Mouse (Mus musculus) right cerebral cortex, postnatal 14 days (tissue): ENCODE results near the gene Cyp2w1.
"Not testable (repeated sequence)": the region's sequence is repeated elsewhere in the genome, so short reads cannot be mapped to it uniquely, and the experiment has no call there.

Experiments used
- DNase-seq: peaks from one replicate; pipeline ENCODE4 v3.0.0; 2022

The Cyp2w1 gene

GRCm38 (mm10) chr5:139332590-139333272 lies 19.7 kb upstream of the Cyp2w1 start:
- no peak for DNase-seq

DNA sequence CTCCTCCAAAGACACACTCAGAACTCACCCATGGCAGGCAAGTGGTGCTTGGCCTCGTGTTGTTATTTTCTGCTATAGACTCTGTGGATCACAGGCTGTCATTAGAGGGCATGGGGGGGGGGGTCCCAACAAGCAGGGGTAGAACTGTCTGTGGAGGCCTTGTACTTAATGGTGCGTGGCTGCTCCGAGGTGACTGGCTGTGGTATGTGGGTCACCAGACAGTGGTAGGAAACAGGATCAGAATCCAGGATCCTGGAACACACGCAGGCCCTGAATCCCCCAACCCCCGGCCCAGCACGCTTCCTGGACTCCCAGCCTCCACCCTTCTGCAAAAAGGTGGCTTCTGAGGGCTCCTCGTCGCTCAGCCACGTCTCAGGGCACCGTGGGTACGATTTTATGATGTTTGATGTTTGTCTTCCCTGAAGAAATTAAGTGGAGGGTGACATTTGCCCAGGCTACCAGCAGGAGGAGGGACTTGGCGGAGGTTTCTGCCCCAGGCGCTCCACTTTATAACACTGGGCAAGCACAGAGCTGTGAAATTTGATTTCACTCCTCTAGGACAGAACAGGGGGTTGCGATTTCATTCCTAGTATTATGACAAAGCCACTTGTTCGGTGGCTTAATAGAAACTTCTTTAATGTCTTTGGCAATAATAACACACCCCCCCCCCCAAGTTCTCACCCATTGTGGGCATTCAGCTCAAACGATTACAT lies 19.0 kb upstream of the Cyp2w1 start:
- no peak for DNase-seq

DNA sequence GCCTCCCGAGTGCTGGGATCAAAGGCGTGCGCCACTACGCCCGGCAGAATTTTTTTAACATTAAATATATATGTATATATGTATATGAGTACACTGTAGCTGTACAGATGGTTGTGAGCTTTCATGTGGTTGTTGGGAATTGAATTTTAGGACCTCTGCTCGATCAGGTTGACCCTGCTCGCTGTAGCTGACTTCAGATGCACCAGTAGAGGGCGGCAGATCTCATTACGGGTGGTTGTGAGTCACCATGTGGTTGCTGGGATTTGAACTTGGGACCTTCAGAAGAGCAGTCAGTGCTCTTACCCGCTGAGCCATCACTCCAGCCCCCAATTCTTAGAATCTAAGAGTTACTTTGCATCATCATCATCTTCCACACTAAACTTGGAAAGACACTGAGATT lies 18.0 kb upstream of the Cyp2w1 start:
- not testable (repeated sequence) for DNase-seq

GRCm38 (mm10) chr5:139335634-139336033 lies 16.8 kb upstream of the Cyp2w1 start:
- DNase-seq, result no peak

DNA sequence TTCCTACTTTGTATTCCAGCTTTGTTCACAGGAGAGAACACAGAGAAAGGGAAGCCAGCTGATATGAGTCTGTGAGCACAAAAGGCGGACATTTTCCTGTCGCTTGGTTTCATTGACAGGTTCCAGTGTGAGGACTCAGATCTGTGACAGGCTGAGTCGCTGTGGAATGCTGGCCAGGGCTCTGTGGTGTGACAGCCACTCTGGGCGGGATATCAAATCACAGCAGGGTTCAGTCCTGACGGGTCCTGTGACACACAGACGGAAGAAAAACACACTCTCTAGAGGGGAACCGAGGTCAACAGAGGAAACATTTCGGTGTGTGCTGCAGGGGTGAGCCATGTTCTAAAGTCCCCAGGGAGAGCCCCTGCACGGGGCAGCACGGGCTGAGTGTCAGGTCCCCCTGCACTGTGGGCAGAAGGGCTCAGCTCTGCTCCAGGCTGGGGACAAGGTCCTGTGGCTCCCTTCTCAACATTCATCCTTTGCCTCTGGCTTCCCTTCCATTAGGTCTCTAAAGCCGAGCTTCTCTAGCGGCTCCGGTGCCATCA lies 14.5 kb upstream of the Cyp2w1 start:
- no peak for DNase-seq

DNA sequence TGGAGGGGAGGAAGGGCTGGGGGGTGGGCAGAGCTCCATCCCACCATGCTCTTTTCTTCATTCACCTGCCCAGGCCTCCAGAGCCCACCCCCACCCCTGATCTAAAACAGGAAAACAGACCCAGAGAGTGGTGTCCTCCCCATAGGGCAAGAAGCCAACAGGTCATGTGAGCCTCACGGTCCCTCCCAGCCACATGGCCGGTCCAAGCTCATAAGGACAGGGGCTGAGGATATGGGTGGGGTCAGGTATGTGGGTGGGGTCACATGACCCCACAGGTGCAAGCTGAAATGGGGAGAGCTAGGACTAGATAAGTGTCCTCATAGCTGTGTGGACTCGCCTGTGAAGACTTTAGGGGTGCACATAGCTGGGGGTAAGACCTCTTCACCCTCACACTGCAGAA lies 14.0 kb upstream of the Cyp2w1 start:
- no peak for DNase-seq

DNA sequence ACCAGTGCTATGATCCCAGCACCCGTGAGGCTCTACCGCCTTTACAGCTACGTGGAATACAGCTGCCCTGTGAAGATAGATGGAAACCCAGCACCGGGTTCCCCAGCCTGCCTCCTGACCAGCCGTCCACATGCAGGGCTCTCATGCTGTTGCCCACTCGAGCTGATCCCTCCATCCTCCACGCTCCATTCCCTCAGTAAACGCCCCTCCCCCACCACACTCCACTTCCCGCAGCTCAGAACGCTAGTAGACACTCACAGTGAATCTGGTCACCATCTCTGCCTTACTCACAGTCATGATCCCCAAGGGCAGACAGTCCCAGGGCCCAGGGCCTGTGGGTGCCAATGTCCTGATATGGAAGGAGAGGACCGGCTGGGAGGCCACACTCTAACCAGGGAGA lies 13.5 kb upstream of the Cyp2w1 start:
- DNase-seq, result no peak

DNA sequence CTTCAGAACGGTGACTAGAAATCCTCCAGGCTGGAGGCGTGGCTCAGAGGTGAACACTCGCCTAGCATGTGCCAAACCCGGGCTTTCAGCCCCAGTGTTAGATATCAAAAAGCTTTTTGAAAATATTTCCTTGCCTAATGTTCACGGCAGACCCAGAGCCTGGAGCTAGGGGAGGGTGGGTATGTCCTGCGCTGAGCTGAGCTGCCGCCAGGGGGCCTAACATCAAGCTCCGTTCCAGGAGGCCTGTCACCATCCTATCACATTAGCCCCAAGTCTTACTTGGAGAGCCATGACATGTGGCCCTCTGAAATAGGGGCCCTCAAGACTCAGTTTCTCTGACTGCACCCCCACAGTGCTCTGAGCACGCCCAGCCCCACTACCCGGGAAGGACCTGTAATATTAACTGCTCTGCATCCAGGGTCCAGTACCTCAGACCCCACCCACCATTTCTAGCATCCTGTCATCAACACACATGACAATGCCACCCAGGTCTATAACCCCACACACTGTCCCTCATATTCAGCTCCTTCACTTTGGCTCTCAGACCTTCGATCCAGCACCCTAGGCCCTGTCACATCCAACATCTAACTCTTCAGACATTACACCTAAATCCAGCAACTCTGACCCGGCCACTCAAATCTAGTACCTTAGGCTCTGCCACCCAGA lies 8.3 kb upstream of the Cyp2w1 start:
- DNase-seq, result peak; percentile 83

DNA sequence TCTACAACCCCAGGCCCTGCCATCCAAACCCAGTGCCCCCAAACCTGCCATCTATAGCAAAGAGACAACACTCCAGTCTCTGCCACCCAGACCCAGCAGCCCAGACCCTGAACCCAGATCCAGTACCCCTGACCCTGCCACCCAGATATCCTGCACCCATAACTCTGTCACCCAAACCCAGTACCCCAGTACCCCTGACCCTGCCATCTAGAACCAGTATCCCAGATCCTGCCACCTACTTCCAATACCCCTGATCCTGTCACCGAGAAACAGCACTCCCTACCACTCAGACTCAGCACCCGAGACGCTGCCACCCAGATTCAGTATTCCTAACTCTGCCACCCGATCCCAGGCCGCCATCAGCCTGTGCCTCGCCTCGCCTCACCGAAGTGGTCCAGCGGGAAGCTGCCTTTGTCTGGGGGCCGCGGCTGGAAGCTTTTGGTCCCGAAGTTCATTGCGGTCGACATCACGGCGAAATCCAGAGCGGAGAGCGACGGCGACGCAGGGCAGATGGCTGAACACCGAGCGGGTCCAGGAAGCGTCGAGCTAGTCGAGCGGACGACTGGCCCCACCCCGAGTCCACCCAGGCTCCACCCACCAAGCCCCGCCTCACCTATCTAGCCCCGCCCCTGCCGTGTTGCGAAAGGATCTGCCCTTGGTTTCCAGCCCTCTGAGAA lies 7.6 kb upstream of the Cyp2w1 start:
- DNase-seq, result peak; percentile 92

DNA sequence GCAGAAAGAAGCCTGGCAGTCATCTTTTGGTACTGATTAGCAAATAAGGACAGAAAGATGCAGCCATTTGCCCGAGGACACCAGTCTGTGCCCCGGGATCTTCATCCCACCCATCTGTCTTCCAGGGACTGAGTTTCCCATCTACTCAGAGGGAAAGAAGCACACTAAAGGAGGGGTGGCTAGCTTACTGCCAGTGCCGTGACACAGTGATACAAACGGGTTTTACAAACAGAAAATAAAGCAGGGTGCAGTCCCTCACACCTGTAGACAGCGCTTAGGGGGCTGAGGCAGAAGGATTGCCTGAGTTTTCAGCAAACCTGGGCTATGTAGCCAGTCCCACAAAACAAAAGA lies 7.1 kb upstream of the Cyp2w1 start:
- DNase-seq, result no peak

DNA sequence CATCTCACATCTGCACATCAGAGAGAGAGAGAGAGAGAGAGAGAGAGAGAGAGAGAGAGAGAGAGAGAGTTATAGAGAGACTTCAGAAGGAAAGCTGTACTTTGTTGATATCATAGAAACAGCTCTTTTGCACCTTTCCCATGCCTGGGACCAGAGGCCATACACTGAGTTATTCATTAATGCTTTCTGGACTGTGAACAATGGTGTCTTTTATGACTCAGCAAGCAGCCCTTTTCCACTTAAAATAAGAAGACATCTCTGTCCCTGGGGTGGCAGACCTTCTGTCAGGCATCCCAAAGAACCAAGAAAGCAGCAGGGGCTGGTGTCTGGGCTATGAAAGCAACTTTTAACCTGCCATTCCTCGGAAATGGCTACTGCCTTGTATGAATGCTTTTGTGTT lies 5.2 kb upstream of the Cyp2w1 start:
- DNase-seq, result no peak

DNA sequence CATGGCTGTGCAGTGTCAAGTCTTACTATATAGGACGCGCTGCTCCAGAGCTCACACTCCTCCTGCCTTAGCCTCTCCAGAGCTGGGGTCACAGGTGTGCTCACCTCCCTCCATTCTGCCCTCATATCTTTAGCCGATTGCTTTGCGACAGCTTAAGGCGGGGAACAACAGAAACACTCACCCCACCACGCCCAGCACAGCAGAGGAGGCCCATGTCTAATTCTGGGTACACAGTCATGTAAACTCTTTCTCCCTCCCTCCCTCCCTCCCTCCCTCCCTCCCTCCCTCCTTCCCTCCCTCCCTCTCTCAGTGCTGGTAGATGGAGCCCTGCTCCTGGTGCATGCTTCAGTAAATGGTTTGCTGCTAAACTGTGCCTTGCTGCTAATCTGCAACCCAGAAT lies 2.7 kb upstream of the Cyp2w1 start:
- no peak for DNase-seq

DNA sequence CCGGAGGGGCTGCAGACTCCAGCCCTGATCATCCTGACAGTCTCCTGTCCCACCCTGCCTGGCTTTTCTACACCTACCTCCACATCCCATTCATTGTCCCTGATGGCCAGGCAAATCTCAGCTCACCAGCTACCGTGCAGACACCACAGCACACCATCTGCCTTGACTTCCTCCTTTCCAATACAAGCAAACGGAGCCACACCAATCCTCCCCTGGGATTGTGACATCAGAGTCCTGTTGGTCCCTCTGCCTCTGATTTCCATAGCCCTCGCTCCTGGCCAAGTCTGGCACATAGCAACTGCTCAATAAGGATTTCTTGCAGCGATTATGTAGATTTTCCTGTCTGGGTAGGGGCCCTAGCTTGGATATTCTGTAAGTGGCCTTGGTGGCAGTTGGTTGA lies 1.3 kb upstream of the Cyp2w1 start, which contains the start of gene Cox19:
Gene Cox19, minus strand, starts transcription at position 285 of the 400 bp plus-strand sequence.
- no peak for DNase-seq

GRCm38 (mm10) chr5:139351628-139352027 lies 789 bp upstream of the Cyp2w1 start:
- no peak for DNase-seq

DNA sequence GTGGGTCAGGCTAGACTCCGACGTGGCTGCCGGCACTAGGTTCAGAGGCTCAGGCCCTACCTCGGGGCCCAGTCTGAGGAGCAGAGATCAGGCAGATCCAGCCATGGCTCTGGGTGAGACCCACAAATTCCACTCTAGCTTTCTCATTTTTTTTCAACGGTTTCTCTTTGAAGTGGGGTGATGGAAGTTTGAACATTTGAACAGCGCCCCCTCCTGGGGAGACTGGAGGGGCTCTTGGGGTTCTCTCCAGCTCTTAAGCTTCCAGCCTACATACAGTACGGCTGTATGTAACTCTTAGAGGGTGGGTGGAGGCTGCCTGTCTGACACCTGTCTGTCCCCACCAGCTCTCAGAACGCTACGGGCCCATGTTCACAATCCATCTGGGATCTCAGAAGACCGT lies 1.1 kb downstream of the Cyp2w1 start:
- no peak for DNase-seq

DNA sequence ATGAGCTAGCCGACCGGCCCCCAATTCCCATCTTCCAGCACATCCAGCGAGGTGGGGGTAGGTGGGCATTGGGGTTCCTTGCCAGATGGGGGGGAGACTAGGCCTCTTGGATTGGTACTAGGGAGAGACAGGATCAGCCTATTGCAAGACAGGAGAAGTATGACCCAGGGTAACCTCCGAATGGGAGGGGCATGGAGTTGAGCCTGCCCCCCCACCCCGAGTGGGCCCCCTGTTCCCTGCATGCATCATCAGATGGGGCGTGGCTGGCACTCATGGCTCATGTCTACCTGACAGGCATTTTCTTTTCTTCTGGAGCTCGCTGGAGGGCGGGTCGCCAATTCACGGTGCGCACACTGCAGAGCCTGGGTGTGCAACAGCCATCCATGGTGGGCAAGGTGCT lies 1.5 kb downstream of the Cyp2w1 start:
- no peak for DNase-seq

DNA sequence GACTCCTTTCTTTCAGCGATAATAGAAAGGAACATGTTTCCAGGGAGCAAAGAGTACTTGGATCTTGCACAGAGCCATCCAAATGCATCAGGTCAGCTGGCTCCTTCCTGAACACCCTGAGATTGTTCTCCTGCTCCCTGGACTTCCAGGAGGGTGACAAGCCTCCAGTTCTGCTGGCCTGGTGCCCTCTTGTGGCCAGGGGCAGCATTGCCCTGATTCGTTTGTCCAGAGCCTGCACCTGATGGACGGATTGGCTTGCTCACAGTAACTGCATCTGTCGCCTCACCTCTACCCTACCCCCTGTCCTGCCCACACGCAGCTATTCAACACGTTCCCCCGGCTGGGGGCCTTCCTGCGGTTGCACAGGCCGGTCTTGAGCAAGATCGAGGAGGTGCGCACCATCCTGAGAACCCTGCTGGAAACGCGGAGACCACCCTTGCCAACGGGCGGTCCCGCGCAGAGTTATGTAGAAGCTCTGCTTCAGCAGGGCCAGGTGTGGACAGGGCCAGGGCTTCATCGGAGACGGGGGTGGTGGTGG lies 2.9 kb downstream of the Cyp2w1 start:
- DNase-seq, result peak; percentile 84

GRCm38 (mm10) chr5:139358653-139359052 lies 6.2 kb downstream of the Cyp2w1 start:
- DNase-seq, result no peak

DNA sequence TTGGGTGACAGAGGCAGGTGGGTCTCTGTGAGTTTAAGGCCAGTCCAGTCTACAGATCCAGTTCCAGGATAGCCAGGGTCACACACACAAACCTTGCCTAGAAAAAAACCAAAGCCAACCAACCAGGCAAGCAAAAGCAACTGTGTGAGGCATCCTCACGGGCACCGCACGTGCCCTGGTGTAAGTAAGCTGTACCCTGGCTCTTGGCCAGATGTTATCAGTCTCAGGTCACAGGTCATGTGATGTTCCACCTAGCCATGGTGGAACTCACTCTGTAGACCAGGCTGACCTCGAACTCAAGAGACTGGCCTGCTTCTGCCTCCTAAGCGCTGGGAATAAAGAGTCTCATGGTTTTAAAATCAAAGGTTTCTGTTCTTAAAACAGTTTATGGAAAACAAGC lies 6.8 kb downstream of the Cyp2w1 start:
- no peak for DNase-seq

DNA sequence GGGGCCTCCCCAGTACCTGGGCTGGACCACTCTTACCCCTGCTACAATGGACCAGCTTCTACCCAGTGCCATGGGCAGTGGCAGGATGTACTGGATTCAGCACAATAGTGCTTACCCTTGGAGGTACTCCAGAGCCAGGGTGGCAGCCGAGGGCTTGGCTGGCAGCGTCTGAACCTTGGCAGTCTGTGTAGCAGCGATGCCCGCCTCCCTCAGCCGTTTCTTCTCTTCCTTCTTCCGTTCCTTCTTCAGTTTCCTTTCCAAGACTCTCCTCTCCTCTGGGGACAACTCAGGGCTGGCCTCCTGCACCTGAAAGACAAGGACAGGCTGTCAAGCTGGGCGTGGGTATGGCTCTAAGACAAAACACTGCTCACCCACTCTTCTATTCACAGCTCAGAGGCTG lies 11.4 kb downstream of the Cyp2w1 start:
- no peak for DNase-seq

GRCm38 (mm10) chr5:139364260-139364910 lies 12.0 kb downstream of the Cyp2w1 start:
- DNase-seq, result peak; percentile 94

- DNase-seq, result no peak
Observed at GRCm38 (mm10) chr5:139364911-139365571, 12.6 kb downstream of the Cyp2w1 start.
